Mouse (Mus musculus): ENCODE measurements around the gene Abcf3. TPM values are rescaled to one million over a fixed set of nuclear protein-coding genes. Genes with fewer than 3 reads are reported as not detected.
A peak's percentile ranks its signal among the peaks of the same experiment; 100 is the strongest.

The Abcf3 gene
- total and polyA plus RNA-seq, 3 experiments: 36.0 to 74.4 (median 72.9) TPM

- intact Hi-C loops (cut with DNase I): loop anchor here (1.0 to 5.0 kb wide), 5 partner anchors 10 to 112 kb away; partner anchors contain the start of genes Abcf3, Dvl3, Eif2b5 and Psmd2
Observed at GRCm38 (mm10) chr16:20610501-20611356, 62.4 kb downstream of the Abcf3 start.

More at GRCm38 (mm10) chr16:20610501-20611356, 62.4 kb downstream of the Abcf3 start:
- under 1% methylated on average over 28 of the region's 28 CpGs for WGBS
- H3K9ac ChIP-seq (ENCODE audit: low read depth, low read length): peak overlapping the region; percentile 92
- TF ChIP-seq EP300 (IDR thresholded peaks at IDR 0.05; ENCODE audit: insufficient read depth, low read depth, low read length) (peak; percentile 66; the same call in 1 of the 2 replicates), POLR2A (IDR thresholded peaks at IDR 0.05; ENCODE audit: insufficient read depth, low read depth, low read length) (peak; percentile 85), CTCF (IDR thresholded peaks at IDR 0.05) (no peak)
- H3K79me2 ChIP-seq (replicated peaks; ENCODE audit: control insufficient read depth, insufficient read depth, low read length): no peaks in the 10 kb centered on the region
- DNase-seq: peak; percentile 82 to 84
- H3K27ac ChIP-seq: peak overlapping the region; percentile 74
- H3K4me1 ChIP-seq (ENCODE audit: control insufficient read depth, insufficient read depth, low read length): peaks cover 1% of the 10 kb centered on the region
- H3K4me3 ChIP-seq: peak overlapping the region; percentile 61
- H3K36me3 ChIP-seq (ENCODE audit: control insufficient read depth, insufficient read depth, low read length): no peaks in the 10 kb centered on the region
- no peaks in the 10 kb centered on the region for H3K27me3 ChIP-seq (ENCODE audit: control insufficient read depth, insufficient read depth, low read length)

Small RNAs within 50 kb of the gene (microRNA-seq; reads per million reads assigned to microRNA genes)
- gene Mir1224: 3.1 to 3.4 reads per million in 2 experiments

Other genes with a start within 250 kb of the Abcf3 start
- 10 to 100 TPM; 86.6 to 91.0 TPM for gene Parl, start 246.2 kb upstream of the Abcf3 start, total RNA-seq (2021)
- 48.7 and 69.0 TPM in 2 replicates for gene Parl, start 246.2 kb upstream of the Abcf3 start, polyA plus RNA-seq (2012; rRNA removed)
- 1 to 10 TPM in 1 of 2 experiments, under 1 TPM in 1; 0.68 to 1.0 TPM for gene Cyp2ab1, start 223.2 kb upstream of the Abcf3 start, total RNA-seq (2021)
- 0.32 and 0.90 TPM in 2 replicates for gene Cyp2ab1, start 223.2 kb upstream of the Abcf3 start, polyA plus RNA-seq (2012; rRNA removed)
- 10 to 100 TPM; 22.6 to 25.6 TPM for gene Abcc5, start 122.2 kb upstream of the Abcf3 start, total RNA-seq (2021)
- gene Abcc5, start 122.2 kb upstream of the Abcf3 start, polyA plus RNA-seq (2012; rRNA removed): 61.4 and 95.6 TPM in 2 replicates
- gene Eif2b5, start 49.8 kb upstream of the Abcf3 start, total RNA-seq (2021): 10 to 100 TPM; 49.9 to 60.1 TPM
- 26.0 and 40.5 TPM in 2 replicates for gene Eif2b5, start 49.8 kb upstream of the Abcf3 start, polyA plus RNA-seq (2012; rRNA removed)
- gene Dvl3, start 31.6 kb upstream of the Abcf3 start, total RNA-seq (2021): 10 to 100 TPM; 46.0 to 49.7 TPM
- gene Dvl3, start 31.6 kb upstream of the Abcf3 start, polyA plus RNA-seq (2012; rRNA removed): 28.7 and 32.9 TPM in 2 replicates
- gene Ap2m1, start 13.1 kb upstream of the Abcf3 start, total RNA-seq (2021): 100 to 1,000 TPM; 195 to 211 TPM
- 307 and 322 TPM in 2 replicates for gene Ap2m1, start 13.1 kb upstream of the Abcf3 start, polyA plus RNA-seq (2012; rRNA removed)
- under 1 TPM in 1 of 2 experiments, not detected in 1; 0.18 TPM for gene Vwa5b2, start 40.9 kb downstream of the Abcf3 start, total RNA-seq (2021)
- gene Vwa5b2, start 40.9 kb downstream of the Abcf3 start, polyA plus RNA-seq (2012; rRNA removed): 0.06 TPM in 1 of 2 replicates, not detected in the other
- gene Eef1akmt4, start 63.0 kb downstream of the Abcf3 start, total RNA-seq (2021): 1 to 10 TPM; 5.7 to 7.7 TPM
- 9.1 and 12.8 TPM in 2 replicates for gene Eef1akmt4, start 63.0 kb downstream of the Abcf3 start, polyA plus RNA-seq (2012; rRNA removed)
- gene Gm49333, start 63.0 kb downstream of the Abcf3 start, total RNA-seq (2021): under 1 TPM in 1 of 2 experiments, not detected in 1; 0.43 TPM
- 0.10 and 0.61 TPM in 2 replicates for gene Gm49333, start 63.0 kb downstream of the Abcf3 start, polyA plus RNA-seq (2012; rRNA removed)
- 10 to 100 TPM in 1 of 2 experiments, 1 to 10 TPM in 1; 9.9 to 10.4 TPM for gene Alg3, start 63.2 kb downstream of the Abcf3 start, total RNA-seq (2021)
- 19.2 and 19.5 TPM in 2 replicates for gene Alg3, start 63.2 kb downstream of the Abcf3 start, polyA plus RNA-seq (2012; rRNA removed)
- 1 to 10 TPM; 1.2 to 1.4 TPM for gene Camk2n2, start 72.7 kb downstream of the Abcf3 start, total RNA-seq (2021)
- 1.2 and 1.4 TPM in 2 replicates for gene Camk2n2, start 72.7 kb downstream of the Abcf3 start, polyA plus RNA-seq (2012; rRNA removed)
- gene Ece2, start 81.3 kb downstream of the Abcf3 start, total RNA-seq (2021): under 1 TPM; 0.42 to 0.66 TPM
- 0.68 and 0.97 TPM in 2 replicates for gene Ece2, start 81.3 kb downstream of the Abcf3 start, polyA plus RNA-seq (2012; rRNA removed)
- gene Psmd2, start 103.1 kb downstream of the Abcf3 start, total RNA-seq (2021): 100 to 1,000 TPM; 180 to 212 TPM
- 96.9 and 178 TPM in 2 replicates for gene Psmd2, start 103.1 kb downstream of the Abcf3 start, polyA plus RNA-seq (2012; rRNA removed)
- 100 to 1,000 TPM; 344 to 420 TPM for gene Eif4g1, start 119.7 kb downstream of the Abcf3 start, total RNA-seq (2021)
- 343 and 423 TPM in 2 replicates for gene Eif4g1, start 119.7 kb downstream of the Abcf3 start, polyA plus RNA-seq (2012; rRNA removed)
- 10 to 100 TPM; 22.2 to 24.6 TPM for gene Fam131a, start 144.7 kb downstream of the Abcf3 start, total RNA-seq (2021)
- gene Fam131a, start 144.7 kb downstream of the Abcf3 start, polyA plus RNA-seq (2012; rRNA removed): 31.3 and 40.5 TPM in 2 replicates
- 1 to 10 TPM; 9.0 TPM for gene Polr2h, start 169.1 kb downstream of the Abcf3 start, total RNA-seq (2021)
- gene Polr2h, start 169.1 kb downstream of the Abcf3 start, polyA plus RNA-seq (2012; rRNA removed): 11.8 and 12.6 TPM in 2 replicates
- 1 to 10 TPM; 1.3 to 1.8 TPM for gene Clcn2, start 169.2 kb downstream of the Abcf3 start, total RNA-seq (2021)
- 5.9 and 8.0 TPM in 2 replicates for gene Clcn2, start 169.2 kb downstream of the Abcf3 start, polyA plus RNA-seq (2012; rRNA removed)
- gene Chrd, start 184.6 kb downstream of the Abcf3 start, total RNA-seq (2021): 1 to 10 TPM; 2.0 to 2.2 TPM
- 3.6 and 4.8 TPM in 2 replicates for gene Chrd, start 184.6 kb downstream of the Abcf3 start, polyA plus RNA-seq (2012; rRNA removed)
- gene Thpo, start 185.9 kb downstream of the Abcf3 start, total RNA-seq (2021): under 1 TPM in 1 of 2 experiments, not detected in 1; 0.18 TPM
- gene Thpo, start 185.9 kb downstream of the Abcf3 start, polyA plus RNA-seq (2012; rRNA removed): 0.41 and 0.84 TPM in 2 replicates

Data from heart, adult 2 months (tissue).